In genomic region chr17:33902491-33902890, GRCm38 (mm10) we compare ENCODE assay signal across 22 mouse cellular contexts. TPM values are rescaled to one million over a fixed set of nuclear protein-coding genes. Genes with fewer than 3 reads are reported as not detected.
A peak's percentile ranks its signal among the peaks of the same experiment; 100 is the strongest.
DNase-seq lines count a peak whose midpoint lies in the region; ATAC-seq lines count a peak whose summit lies in the region.
"Had no signal": no experiment of that assay in that cellular context is flagged by ENCODE, and none has a peak within 500 bp of the region (broad histone marks: within the 10 kb centered on the region; RNA-seq: fewer than 3 reads in every experiment).

No protein-coding gene starts in this region.

- H3K4me1 ChIP-seq in liver, embryonic 11.5 days (replicated peaks; ENCODE audit: control insufficient read depth, insufficient read depth, low read length), result peaks cover 36% of the 10 kb centered on the region
- 0 out of 2 replicates have a peak, but pooled peaks cover under 1% of the 10 kb centered on the region for H3K4me1 ChIP-seq in forebrain, embryonic 12.5 days
- no peaks in the 10 kb centered on the region for H3K4me1 ChIP-seq in intestine, embryonic 15.5 days (replicated peaks)
- H3K4me1 ChIP-seq: hindbrain, embryonic 13.5 days; limb, embryonic 12.5 days; lung, embryonic 15.5 days; neural tube, embryonic 13.5 days had no signal

- H3K27me3 ChIP-seq in liver, embryonic 11.5 days (replicated peaks; ENCODE audit: control insufficient read depth, insufficient read depth, low read length), result no peaks in the 10 kb centered on the region
- no peaks in the 10 kb centered on the region for H3K27me3 ChIP-seq in forebrain, embryonic 12.5 days
- no peaks in the 10 kb centered on the region for H3K27me3 ChIP-seq in intestine, embryonic 15.5 days (replicated peaks)
- H3K27me3 ChIP-seq: hindbrain, embryonic 13.5 days; limb, embryonic 12.5 days; lung, embryonic 15.5 days; megakaryocyte, embryonic 14.5 days; neural tube, embryonic 13.5 days had no signal

- no peaks in the 10 kb centered on the region for H3K36me3 ChIP-seq in liver, embryonic 11.5 days (ENCODE audit: control insufficient read depth, insufficient read depth, low read length)
- no peaks in the 10 kb centered on the region for H3K36me3 ChIP-seq in forebrain, embryonic 12.5 days (replicated peaks)
- no peaks in the 10 kb centered on the region for H3K36me3 ChIP-seq in intestine, embryonic 15.5 days
- H3K36me3 ChIP-seq: hindbrain, embryonic 13.5 days; limb, embryonic 12.5 days; lung, embryonic 15.5 days; neural tube, embryonic 13.5 days had no signal

- H3K4me2 ChIP-seq in liver, embryonic 11.5 days, result peak overlapping the region; percentile 37
- H3K4me2 ChIP-seq in forebrain, embryonic 12.5 days, result no peak overlapping the region
- no peak overlapping the region for H3K4me2 ChIP-seq in intestine, embryonic 15.5 days (replicated peaks)
- H3K4me2 ChIP-seq: heart, embryonic 11.5 days; hindbrain, embryonic 13.5 days; limb, embryonic 12.5 days; lung, embryonic 15.5 days; neural tube, embryonic 13.5 days had no signal

- no peak overlapping the region for H3K4me3 ChIP-seq in liver, embryonic 11.5 days (ENCODE audit: low read depth, low read length)
- no peak overlapping the region for H3K4me3 ChIP-seq in forebrain, embryonic 12.5 days (replicated peaks)
- H3K4me3 ChIP-seq in intestine, embryonic 15.5 days (replicated peaks), result no peak overlapping the region
- H3K4me3 ChIP-seq: hindbrain, embryonic 13.5 days; limb, embryonic 12.5 days; lung, embryonic 15.5 days; megakaryocyte, embryonic 14.5 days; neural tube, embryonic 13.5 days had no signal

- peak; percentile 43 for ATAC-seq in activated CD4-positive, CD25-positive, alpha-beta regulatory T cell, adult 4 months
- no peak for ATAC-seq in liver, embryonic 11.5 days (replicated peaks; ENCODE audit: low FRiP score)
- ATAC-seq in megakaryocyte progenitor cell, adult 5-6 weeks (replicated peaks; ENCODE audit: poor library complexity), result peak; percentile 49; the same call in 1 of the 2 replicates
- no peak for ATAC-seq in erythroblast, adult 5-6 weeks (replicated peaks; ENCODE audit: low FRiP score, poor library complexity, severe bottlenecking)
- no peak for ATAC-seq in forebrain, embryonic 12.5 days (ENCODE audit: low FRiP score)
- ATAC-seq in intestine, embryonic 15.5 days, result no peak
- ATAC-seq: forebrain, embryonic 14.5 days had no signal

- DNase-seq in CD4-positive, CD25-positive, alpha-beta regulatory T cell, adult 2 months (ENCODE audit: low read depth, low spot score), result peak; percentile 72
- DNase-seq in liver, embryonic 11.5 days (ENCODE audit: low spot score), result no peak
- DNase-seq: adrenal gland, postnatal 25 days; cerebellum, adult 9-11 months; heart, postnatal 14 days; kidney, adult 18-20 months; kidney, postnatal 14 days; right cerebral cortex, postnatal 25 days had no signal

- H3K27ac ChIP-seq in liver, embryonic 11.5 days (ENCODE audit: low read depth, low read length), result peak overlapping the region; percentile 54
- H3K27ac ChIP-seq in forebrain, embryonic 12.5 days, result no peak overlapping the region
- H3K27ac ChIP-seq in intestine, embryonic 15.5 days, result no peak overlapping the region
- H3K27ac ChIP-seq: hindbrain, embryonic 13.5 days; limb, embryonic 12.5 days; lung, embryonic 15.5 days; neural tube, embryonic 13.5 days had no signal

- no peak overlapping the region for H3K9ac ChIP-seq in liver, embryonic 11.5 days (ENCODE audit: low read depth, low read length)
- H3K9ac ChIP-seq in forebrain, embryonic 12.5 days, result no peak overlapping the region
- H3K9ac ChIP-seq in intestine, embryonic 15.5 days, result no peak overlapping the region
- H3K9ac ChIP-seq: hindbrain, embryonic 13.5 days; limb, embryonic 12.5 days; lung, embryonic 15.5 days had no signal

- H3K9me3 ChIP-seq in liver, embryonic 11.5 days (ENCODE audit: control insufficient read depth, low read length), result no peaks in the 10 kb centered on the region
- H3K9me3 ChIP-seq in forebrain, embryonic 12.5 days, result no peaks in the 10 kb centered on the region
- H3K9me3 ChIP-seq in intestine, embryonic 15.5 days, result no peaks in the 10 kb centered on the region
- H3K9me3 ChIP-seq: hindbrain, embryonic 13.5 days; limb, embryonic 12.5 days; lung, embryonic 15.5 days; megakaryocyte, embryonic 14.5 days; neural tube, embryonic 13.5 days had no signal

- 57% methylated on average over 7 of the region's 7 CpGs for WGBS in liver, embryonic 11.5 days
- 90% methylated on average over 7 of the region's 7 CpGs for WGBS in forebrain, embryonic 12.5 days
- 81% methylated on average over 7 of the region's 7 CpGs for WGBS in intestine, embryonic 15.5 days

RNA-seq across cellular contexts. Expression of gene Platr17, which starts 2.4 kb away (rescaled TPM):
- 10 to 100 TPM in 1 of 2 experiments, 1 to 10 TPM in 1; 6.5 to 15.4 TPM for polyA plus RNA-seq in activated CD4-positive, CD25-positive, alpha-beta regulatory T cell, adult 4 months (2017; shearing (Covaris generic))
- polyA plus RNA-seq in liver, embryonic 11.5 days (2014; fragmentation: Nextera tagmentation; extraction: Ambion mirVana), result 1.8 and 2.2 TPM in 2 replicates
- 0.17 and 0.37 TPM in 2 replicates for total RNA-seq in megakaryocyte progenitor cell, adult 5-6 weeks (2015)
- 0.29 and 1.4 TPM in 2 replicates for total RNA-seq in megakaryocyte progenitor cell, adult 5-6 weeks (2017)
- total RNA-seq in erythroblast, adult 5-6 weeks (2015; ENCODE audit: low replicate concordance), result not detected in 2 replicates
- 9.7 TPM in 1 of 2 replicates, not detected in the other for total RNA-seq in erythroblast, adult 5-6 weeks (2017; ENCODE audit: low replicate concordance)
- not detected in 2 replicates for polyA plus RNA-seq in forebrain, embryonic 12.5 days (2016; fragmentation: Nextera tagmentation; extraction: Ambion mirVana)
- 0.18 and 0.21 TPM in 2 replicates for polyA plus RNA-seq in intestine, embryonic 15.5 days (2015; fragmentation: Nextera tagmentation; extraction: Ambion mirVana)
- total RNA-seq: adrenal gland, postnatal 25 days; gastrocnemius, postnatal 4 days; heart, postnatal 14 days had no signal
- polyA plus RNA-seq: C2C12; forebrain, embryonic 14.5 days; heart, embryonic 11.5 days had no signal

RNA-seq across cellular contexts. Expression of gene Daxx, which starts 6.7 kb away (rescaled TPM):
- 100 to 1,000 TPM in 1 of 2 experiments, 10 to 100 TPM in 1; 97.4 to 149 TPM for polyA plus RNA-seq in activated CD4-positive, CD25-positive, alpha-beta regulatory T cell, adult 4 months (2017; shearing (Covaris generic))
- polyA plus RNA-seq in liver, embryonic 11.5 days (2014; fragmentation: Nextera tagmentation; extraction: Ambion mirVana), result 46.9 and 52.9 TPM in 2 replicates
- 35.7 and 44.5 TPM in 2 replicates for total RNA-seq in megakaryocyte progenitor cell, adult 5-6 weeks (2015)
- 28.7 and 32.1 TPM in 2 replicates for total RNA-seq in megakaryocyte progenitor cell, adult 5-6 weeks (2017)
- 12.1 and 14.2 TPM in 2 replicates for total RNA-seq in erythroblast, adult 5-6 weeks (2015; ENCODE audit: low replicate concordance)
- 20.4 and 21.7 TPM in 2 replicates for total RNA-seq in erythroblast, adult 5-6 weeks (2017; ENCODE audit: low replicate concordance)
- 67.9 and 68.2 TPM in 2 replicates for polyA plus RNA-seq in forebrain, embryonic 12.5 days (2016; fragmentation: Nextera tagmentation; extraction: Ambion mirVana)
- 37.5 and 39.1 TPM in 2 replicates for polyA plus RNA-seq in intestine, embryonic 15.5 days (2015; fragmentation: Nextera tagmentation; extraction: Ambion mirVana)

RNA-seq across cellular contexts. Expression of gene Kifc1, which starts 12.0 kb away (rescaled TPM):
- 1 to 10 TPM; 1.5 to 2.5 TPM for polyA plus RNA-seq in activated CD4-positive, CD25-positive, alpha-beta regulatory T cell, adult 4 months (2017; shearing (Covaris generic))
- polyA plus RNA-seq in liver, embryonic 11.5 days (2014; fragmentation: Nextera tagmentation; extraction: Ambion mirVana), result 10.2 and 11.8 TPM in 2 replicates
- 6.6 and 10.8 TPM in 2 replicates for total RNA-seq in megakaryocyte progenitor cell, adult 5-6 weeks (2015)
- 28.6 and 30.3 TPM in 2 replicates for total RNA-seq in megakaryocyte progenitor cell, adult 5-6 weeks (2017)
- total RNA-seq in erythroblast, adult 5-6 weeks (2015; ENCODE audit: low replicate concordance), result 5.0 and 17.6 TPM in 2 replicates
- total RNA-seq in erythroblast, adult 5-6 weeks (2017; ENCODE audit: low replicate concordance), result 47.5 and 80.7 TPM in 2 replicates
- polyA plus RNA-seq in forebrain, embryonic 12.5 days (2016; fragmentation: Nextera tagmentation; extraction: Ambion mirVana), result 5.4 and 7.4 TPM in 2 replicates
- polyA plus RNA-seq in intestine, embryonic 15.5 days (2015; fragmentation: Nextera tagmentation; extraction: Ambion mirVana), result 5.7 and 7.1 TPM in 2 replicates

RNA-seq across cellular contexts. Expression of gene Tapbp, which starts 13.2 kb away (rescaled TPM):
- 100 to 1,000 TPM; 299 to 436 TPM for polyA plus RNA-seq in activated CD4-positive, CD25-positive, alpha-beta regulatory T cell, adult 4 months (2017; shearing (Covaris generic))
- polyA plus RNA-seq in liver, embryonic 11.5 days (2014; fragmentation: Nextera tagmentation; extraction: Ambion mirVana), result 28.1 and 29.1 TPM in 2 replicates
- total RNA-seq in megakaryocyte progenitor cell, adult 5-6 weeks (2015), result 51.0 and 56.8 TPM in 2 replicates
- 47.6 and 48.0 TPM in 2 replicates for total RNA-seq in megakaryocyte progenitor cell, adult 5-6 weeks (2017)
- total RNA-seq in erythroblast, adult 5-6 weeks (2015; ENCODE audit: low replicate concordance), result 30.7 and 30.9 TPM in 2 replicates
- total RNA-seq in erythroblast, adult 5-6 weeks (2017; ENCODE audit: low replicate concordance), result 34.3 and 39.6 TPM in 2 replicates
- 16.1 and 19.5 TPM in 2 replicates for polyA plus RNA-seq in forebrain, embryonic 12.5 days (2016; fragmentation: Nextera tagmentation; extraction: Ambion mirVana)
- 35.6 and 39.3 TPM in 2 replicates for polyA plus RNA-seq in intestine, embryonic 15.5 days (2015; fragmentation: Nextera tagmentation; extraction: Ambion mirVana)

RNA-seq across cellular contexts. Expression of gene Zbtb22, which starts 13.2 kb away (rescaled TPM):
- 1 to 10 TPM; 4.1 to 4.7 TPM for polyA plus RNA-seq in activated CD4-positive, CD25-positive, alpha-beta regulatory T cell, adult 4 months (2017; shearing (Covaris generic))
- polyA plus RNA-seq in liver, embryonic 11.5 days (2014; fragmentation: Nextera tagmentation; extraction: Ambion mirVana), result 12.4 and 13.0 TPM in 2 replicates
- total RNA-seq in megakaryocyte progenitor cell, adult 5-6 weeks (2015), result 10.0 and 11.5 TPM in 2 replicates
- 13.3 and 19.2 TPM in 2 replicates for total RNA-seq in megakaryocyte progenitor cell, adult 5-6 weeks (2017)
- total RNA-seq in erythroblast, adult 5-6 weeks (2015; ENCODE audit: low replicate concordance), result 4.0 and 7.9 TPM in 2 replicates
- total RNA-seq in erythroblast, adult 5-6 weeks (2017; ENCODE audit: low replicate concordance), result 8.8 and 10.3 TPM in 2 replicates
- polyA plus RNA-seq in forebrain, embryonic 12.5 days (2016; fragmentation: Nextera tagmentation; extraction: Ambion mirVana), result 23.1 and 23.5 TPM in 2 replicates
- 14.4 and 16.2 TPM in 2 replicates for polyA plus RNA-seq in intestine, embryonic 15.5 days (2015; fragmentation: Nextera tagmentation; extraction: Ambion mirVana)

Comparison
In these comparisons a context has a peak if more than half of its experiments do, and no peak if none do; other contexts are left out.
1. ATAC-seq: peak in activated CD4-positive, CD25-positive, alpha-beta regulatory T cell, adult 4 months (single experiment) and megakaryocyte progenitor cell, adult 5-6 weeks (single experiment); none in liver, embryonic 11.5 days (single experiment), erythroblast, adult 5-6 weeks (single experiment), forebrain, embryonic 12.5 days (single experiment) and intestine, embryonic 15.5 days (single experiment).